Mouse (Mus musculus) heart, embryonic 16.5 days (tissue): ENCODE measurements at regions not wholly inside any gene's neighbourhood (a gene's known extent, or its start where the extent isn't known, plus 50 kb on each side); places are given as distances from the start of the nearest gene placed in this dataset.

Experiments
- ATAC-seq: fragments of 200-750 bp; cut with Nextera tagmentation; replicated peaks from 2 replicates; pipeline ENCODE4 v1.8.0; 2017; ENCODE audit warnings: moderate number of reproducible peaks; ENCODE audit not compliant: insufficient read depth, low FRiP score; ENCODE audit errors: extremely low read depth
- H3K27ac ChIP-seq: fragments of 300-500 bp; sonication (generic); 2 replicates; pipeline ENCODE4 v1.5.1; 2014; ENCODE audit warnings: mild to moderate bottlenecking, low read length, control low read depth, moderate library complexity
- H3K27me3 ChIP-seq: fragments of 300-500 bp; sonication (generic); 2 replicates; pipeline ENCODE4 v1.6.1; 2014; ENCODE audit warnings: low read length, mixed read lengths; ENCODE audit not compliant: control insufficient read depth, insufficient read depth
- H3K36me3 ChIP-seq: fragments of 300-500 bp; sonication (generic); 2 replicates; pipeline ENCODE4 v1.6.1; 2014; ENCODE audit not compliant: control insufficient read depth, insufficient read depth
- H3K4me1 ChIP-seq: fragments of 300-500 bp; sonication (generic); 2 replicates; pipeline ENCODE4 v1.6.1; 2014; ENCODE audit warnings: low read length, mixed read lengths; ENCODE audit not compliant: control insufficient read depth, insufficient read depth
- H3K4me2 ChIP-seq: fragments of 300-500 bp; sonication (generic); 2 replicates; pipeline ENCODE4 v1.6.1; 2014; ENCODE audit warnings: low read depth, mild to moderate bottlenecking, control low read depth, low read length
- H3K4me3 ChIP-seq: fragments of 300-500 bp; sonication (generic); 2 replicates; pipeline ENCODE4 v1.5.1; 2014; ENCODE audit warnings: mild to moderate bottlenecking, control low read depth, low read length
- H3K9ac ChIP-seq: fragments of 300-500 bp; sonication (generic); 2 replicates; pipeline ENCODE4 v1.6.1; 2014; ENCODE audit warnings: low read length, control low read depth
- H3K9me3 ChIP-seq: fragments of 300-500 bp; sonication (generic); replicated peaks from 2 replicates; pipeline ENCODE4 v1.6.1; 2016; ENCODE audit warnings: low read length; ENCODE audit not compliant: control insufficient read depth
- WGBS: fragments of 180-500 bp; shearing (Covaris S2); extraction: QIAGEN DNeasy Blood & Tissue Kit; methylation state at CpG from one replicate; pipeline ENCODE4 v1.1.7; 2014; 5-methylcytosine and 5-hydroxymethylcytosine counted together

DNA sequence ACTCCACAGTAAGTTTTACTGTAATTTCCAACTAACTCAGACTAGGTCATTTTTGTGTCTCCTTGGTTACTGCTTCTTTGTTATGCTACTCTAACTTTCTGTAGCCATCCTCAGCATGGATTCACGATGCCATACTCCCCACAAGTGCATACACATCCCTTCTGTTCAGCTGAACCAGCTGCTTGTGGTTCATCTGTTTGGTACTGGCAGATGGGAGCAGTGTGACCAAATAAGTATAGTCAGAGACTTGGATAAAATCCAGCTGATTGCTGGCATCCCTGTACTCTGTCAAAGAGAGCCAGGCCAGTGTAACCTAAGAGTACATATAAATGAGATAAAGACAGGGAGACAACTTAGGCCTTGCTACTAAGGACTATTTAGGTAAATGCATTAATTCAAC is 283.7 kb upstream of the Dmac1 start:
- ATAC-seq: peak; percentile 81; the same call in 1 of the 2 replicates
- Histone ChIP-seq H3K36me3 (no peaks in the 10 kb centered on the region), H3K27ac (no peak overlapping the region), H3K4me2 (no peak overlapping the region), H3K9ac (no peak overlapping the region), H3K9me3 (no peaks in the 10 kb centered on the region), H3K4me1 (peaks cover 7% of the 10 kb centered on the region; the same call in 1 of the 2 replicates), H3K27me3 (no peaks in the 10 kb centered on the region), H3K4me3 (no peak overlapping the region)
- 24% methylated on average over 1 of the region's 1 CpGs for WGBS

DNA sequence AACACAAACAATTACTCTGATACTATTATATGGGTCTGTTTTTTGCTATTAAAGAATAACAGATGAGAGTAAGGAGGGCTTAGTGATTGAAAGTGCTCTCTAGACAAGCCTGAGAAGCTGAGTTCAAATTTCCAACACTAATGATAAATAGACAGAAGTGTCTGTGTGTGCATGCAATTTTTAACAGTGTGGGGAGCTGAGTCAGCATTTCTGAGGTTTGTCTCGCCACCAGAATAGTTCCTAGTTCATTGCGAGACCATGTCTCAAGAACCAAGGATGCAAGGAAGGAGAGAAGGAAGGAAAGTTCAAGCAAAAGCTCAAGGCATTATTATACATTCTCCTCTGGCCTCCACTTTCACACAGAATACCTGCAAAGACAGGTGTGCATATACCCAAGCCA is 259.7 kb upstream of the Dmac1 start:
- H3K9ac ChIP-seq: no peak overlapping the region
- no peak overlapping the region for H3K4me3 ChIP-seq
- H3K36me3 ChIP-seq: no peaks in the 10 kb centered on the region
- H3K4me2 ChIP-seq: no peak overlapping the region
- no peak for ATAC-seq
- 69% methylated on average over 2 of the region's 2 CpGs for WGBS
- no peaks in the 10 kb centered on the region for H3K4me1 ChIP-seq
- H3K27me3 ChIP-seq: no peaks in the 10 kb centered on the region
- no peak overlapping the region for H3K27ac ChIP-seq
- no peaks in the 10 kb centered on the region for H3K9me3 ChIP-seq

DNA sequence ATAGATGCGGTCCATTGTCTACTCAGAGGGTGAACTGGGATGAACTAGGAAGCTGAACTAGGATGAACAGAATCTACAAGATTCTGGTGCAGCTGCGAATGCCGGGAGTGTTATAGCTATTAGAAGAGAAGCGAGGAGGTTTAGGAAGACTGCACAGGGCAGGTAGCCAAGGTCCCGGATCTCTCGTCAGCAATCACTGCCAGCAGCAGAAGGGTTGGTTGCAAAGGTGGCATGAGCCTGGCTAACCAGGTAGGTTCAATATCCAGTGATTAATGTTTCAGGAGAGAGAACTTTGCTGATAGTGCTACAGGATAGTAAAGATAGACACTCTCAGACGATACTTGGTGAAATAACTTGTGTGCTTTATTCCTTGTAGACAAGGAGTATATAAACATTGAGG is 257.0 kb upstream of the Dmac1 start:
- H3K9ac ChIP-seq: no peak overlapping the region
- H3K4me3 ChIP-seq: no peak overlapping the region
- no peak overlapping the region for H3K27ac ChIP-seq
- H3K27me3 ChIP-seq: no peaks in the 10 kb centered on the region
- 83% methylated on average over 7 of the region's 7 CpGs for WGBS
- H3K36me3 ChIP-seq: no peaks in the 10 kb centered on the region
- no peak for ATAC-seq
- no peaks in the 10 kb centered on the region for H3K4me1 ChIP-seq
- no peaks in the 10 kb centered on the region for H3K9me3 ChIP-seq
- no peak overlapping the region for H3K4me2 ChIP-seq

DNA sequence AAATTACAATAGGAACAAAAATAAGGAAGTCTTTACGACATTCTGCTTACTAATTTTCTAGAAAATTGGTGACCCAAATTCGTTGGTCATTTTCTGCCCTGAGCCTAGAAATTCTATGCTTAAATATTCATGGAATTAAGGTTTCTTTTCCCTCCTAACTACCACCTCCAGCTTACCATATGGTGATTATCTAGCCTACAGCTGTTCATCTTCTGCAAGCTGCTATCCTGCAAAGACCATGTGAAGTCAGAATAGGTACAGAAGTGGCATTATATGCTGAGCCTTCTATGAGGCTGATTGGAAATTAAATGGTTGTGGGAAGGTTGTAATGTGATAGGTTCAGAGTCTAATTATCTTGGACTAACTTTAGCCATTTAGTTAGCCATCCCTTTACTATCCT is 251.5 kb upstream of the Dmac1 start:
- Histone ChIP-seq H3K9ac (no peak overlapping the region), H3K27me3 (no peaks in the 10 kb centered on the region), H3K4me3 (no peak overlapping the region), H3K9me3 (no peaks in the 10 kb centered on the region), H3K27ac (no peak overlapping the region), H3K36me3 (no peaks in the 10 kb centered on the region), H3K4me2 (no peak overlapping the region), H3K4me1 (no peaks in the 10 kb centered on the region)
- WGBS: 83% methylated on average over 2 of the region's 2 CpGs
- no peak for ATAC-seq

DNA sequence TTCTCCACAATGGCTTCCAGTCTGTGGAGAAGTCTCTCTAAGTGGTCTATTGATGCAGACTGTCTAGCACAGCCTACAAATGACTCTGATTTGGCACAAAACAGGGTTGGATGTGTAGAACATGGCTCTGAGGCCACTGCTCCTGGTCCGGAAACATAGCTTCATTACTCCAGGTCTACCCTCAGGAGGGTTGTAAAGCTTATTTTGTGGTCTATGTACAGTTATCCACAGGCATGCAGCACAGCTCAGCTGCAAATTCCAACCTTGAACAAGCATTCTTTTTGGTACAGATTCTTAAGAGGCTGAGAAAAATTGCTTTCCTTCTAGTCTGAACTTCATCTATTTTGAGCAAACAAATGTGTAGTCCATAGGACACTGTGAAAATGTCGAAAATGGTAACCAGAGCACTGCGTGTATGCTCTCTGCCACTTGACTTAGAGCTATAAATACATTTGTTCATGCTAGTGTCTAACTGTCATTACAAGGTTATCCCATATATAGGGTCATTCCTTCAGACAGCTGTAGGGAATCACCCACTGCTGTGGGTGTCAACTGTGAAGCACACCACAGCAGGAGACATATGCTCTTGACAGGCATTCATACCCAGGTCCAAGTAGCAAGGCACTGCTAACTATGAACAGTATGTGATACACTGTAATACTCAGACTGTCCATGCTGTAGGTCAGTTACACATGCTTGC is 239.5 kb upstream of the Dmac1 start:
- Histone ChIP-seq H3K27me3 (no peaks in the 10 kb centered on the region), H3K27ac (no peak overlapping the region), H3K4me2 (no peak overlapping the region), H3K4me1 (peaks cover 7% of the 10 kb centered on the region), H3K4me3 (no peak overlapping the region), H3K36me3 (no peaks in the 10 kb centered on the region), H3K9ac (no peak overlapping the region), H3K9me3 (no peaks in the 10 kb centered on the region)
- 53% methylated on average over 3 of the region's 3 CpGs for WGBS
- no peak for ATAC-seq
